Mouse (Mus musculus): ENCODE measurements around the gene Fcho2.

DNA sequence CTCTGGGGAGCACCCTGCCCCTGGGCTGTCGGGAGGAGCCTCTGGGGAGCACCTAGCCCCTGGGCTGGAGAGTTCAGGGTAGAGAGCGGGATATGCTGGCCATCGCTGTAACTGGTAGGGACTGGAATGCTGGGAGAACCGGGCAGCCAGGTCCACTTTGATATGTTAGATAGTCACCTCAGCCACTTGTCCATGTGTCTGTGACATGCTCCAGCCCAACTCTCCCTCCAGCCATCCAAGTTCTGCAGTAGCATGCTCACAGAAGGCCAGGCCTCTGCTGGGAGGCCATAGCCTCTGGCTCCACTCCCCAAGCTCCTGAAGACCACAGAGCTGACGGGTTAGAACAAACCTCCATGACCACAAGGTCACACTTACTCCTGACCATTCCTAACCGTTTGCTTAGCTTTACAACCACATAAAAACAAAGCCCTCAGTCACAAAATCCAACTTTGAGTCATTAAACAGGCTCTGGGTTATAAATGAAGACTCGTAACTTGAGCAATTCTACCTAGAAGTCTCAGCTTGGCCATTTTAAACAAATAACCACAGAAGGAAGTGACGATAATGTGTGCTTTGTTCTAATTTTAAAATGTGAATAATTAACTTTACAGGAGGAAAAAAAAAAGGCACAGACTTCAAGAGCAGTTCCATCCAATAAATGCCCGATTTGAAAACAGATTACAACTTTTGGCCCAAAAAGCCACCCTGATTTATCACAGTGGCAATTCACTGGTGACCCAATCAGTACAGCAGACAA is 130.9 kb downstream of the Fcho2 start:
- no peak for TF ChIP-seq CTCF (IDR thresholded peaks at IDR 0.05; ENCODE audit: low read depth, low read length)
- TF ChIP-seq EP300 (IDR thresholded peaks at IDR 0.05; ENCODE audit: insufficient read depth, low read depth, low read length), result no peak

Data from ES-Bruce4 (cell line).